Comparison of ENCODE assay signal across 27 mouse cellular contexts in genomic region chr7:138503016-138503415, GRCm38 (mm10).
DNase-seq lines count a peak whose midpoint lies in the region; ATAC-seq and TF ChIP-seq lines count a peak whose summit lies in the region.
"Had no signal": no experiment of that assay in that cellular context is flagged by ENCODE, and none has a peak within 500 bp of the region (broad histone marks: within the 10 kb centered on the region; RNA-seq: fewer than 3 reads in every experiment).

No protein-coding gene starts in this region.

- ATAC-seq in intestine, embryonic 16.5 days = peak; percentile 36; the same call in 1 of the 2 replicates
- no peak for ATAC-seq in intestine, embryonic 15.5 days
- ATAC-seq in stomach, embryonic 14.5 days (ENCODE audit: insufficient number of reproducible peaks, insufficient read depth, low FRiP score, low read depth) = peak; percentile 67; the same call in 1 of the 2 replicates
- no peak for ATAC-seq in stomach, postnatal 0 days (ENCODE audit: low FRiP score, low TSS enrichment)
- ATAC-seq in stomach, embryonic 16.5 days (ENCODE audit: insufficient read depth, low FRiP score) = peak; percentile 37; the same call in 1 of the 2 replicates
- ATAC-seq: hindbrain, embryonic 16.5 days; midbrain, embryonic 15.5 days; Patski had no signal

- no peak overlapping the region for H3K4me3 ChIP-seq in intestine, embryonic 16.5 days (ENCODE audit: low read length)
- no peak overlapping the region for H3K4me3 ChIP-seq in intestine, embryonic 15.5 days (replicated peaks)
- no peak overlapping the region for H3K4me3 ChIP-seq in stomach, embryonic 14.5 days (ENCODE audit: low read depth, low read length)
- no peak overlapping the region for H3K4me3 ChIP-seq in stomach, postnatal 0 days (ENCODE audit: low read depth, low read length)
- H3K4me3 ChIP-seq in stomach, embryonic 16.5 days (replicated peaks; ENCODE audit: low read length) = no peak overlapping the region
- H3K4me3 ChIP-seq: embryonic facial prominence, embryonic 13.5 days; erythroblast, embryonic 14.5 days; forebrain, embryonic 12.5 days; gastrocnemius, adult 2 months; heart, embryonic 10.5 days; left cerebral cortex, adult 2 months; midbrain, embryonic 15.5 days; myocyte had no signal

- H3K4me2 ChIP-seq in intestine, embryonic 16.5 days (ENCODE audit: low read depth, low read length) = no peak overlapping the region
- H3K4me2 ChIP-seq in intestine, embryonic 15.5 days (replicated peaks) = no peak overlapping the region
- no peak overlapping the region for H3K4me2 ChIP-seq in stomach, embryonic 14.5 days (replicated peaks; ENCODE audit: low read depth, low read length)
- no peak overlapping the region for H3K4me2 ChIP-seq in stomach, postnatal 0 days (replicated peaks; ENCODE audit: low read depth)
- H3K4me2 ChIP-seq in stomach, embryonic 16.5 days (ENCODE audit: low read depth, low read length) = no peak overlapping the region
- H3K4me2 ChIP-seq: embryonic facial prominence, embryonic 13.5 days; forebrain, embryonic 12.5 days; midbrain, embryonic 15.5 days had no signal

- H3K27me3 ChIP-seq in intestine, embryonic 16.5 days (replicated peaks; ENCODE audit: control insufficient read depth, insufficient read depth, low read length) = no peaks in the 10 kb centered on the region
- H3K27me3 ChIP-seq in intestine, embryonic 15.5 days (replicated peaks) = no peaks in the 10 kb centered on the region
- H3K27me3 ChIP-seq in stomach, embryonic 14.5 days (ENCODE audit: control insufficient read depth, insufficient read depth, low read length) = no peaks in the 10 kb centered on the region
- no peaks in the 10 kb centered on the region for H3K27me3 ChIP-seq in stomach, postnatal 0 days (ENCODE audit: control insufficient read depth, insufficient read depth, low read length)
- no peaks in the 10 kb centered on the region for H3K27me3 ChIP-seq in stomach, embryonic 16.5 days (ENCODE audit: control insufficient read depth, insufficient read depth, low read length)
- H3K27me3 ChIP-seq: forebrain, embryonic 12.5 days; midbrain, embryonic 15.5 days; Patski had no signal

- no peak for TF ChIP-seq CTCF in stomach, postnatal 0 days (IDR thresholded peaks at IDR 0.05; ENCODE audit: low read depth)

- no peak for TF ChIP-seq EP300 in stomach, postnatal 0 days (optimal IDR thresholded peaks at IDR 0.05)

- no peaks in the 10 kb centered on the region for H3K9me3 ChIP-seq in intestine, embryonic 16.5 days (ENCODE audit: control insufficient read depth, low read length)
- H3K9me3 ChIP-seq in intestine, embryonic 15.5 days = no peaks in the 10 kb centered on the region
- H3K9me3 ChIP-seq in stomach, embryonic 14.5 days (ENCODE audit: control insufficient read depth, low read depth, low read length) = no peaks in the 10 kb centered on the region
- H3K9me3 ChIP-seq in stomach, postnatal 0 days (ENCODE audit: control insufficient read depth, low read length) = no peaks in the 10 kb centered on the region
- H3K9me3 ChIP-seq in stomach, embryonic 16.5 days (replicated peaks; ENCODE audit: control insufficient read depth, low read length) = no peaks in the 10 kb centered on the region
- H3K9me3 ChIP-seq: embryonic facial prominence, embryonic 13.5 days; heart, embryonic 10.5 days; midbrain, embryonic 15.5 days had no signal

- no peak overlapping the region for H3K9ac ChIP-seq in intestine, embryonic 16.5 days (ENCODE audit: low read depth, low read length)
- no peak overlapping the region for H3K9ac ChIP-seq in intestine, embryonic 15.5 days
- H3K9ac ChIP-seq in stomach, embryonic 14.5 days (replicated peaks; ENCODE audit: low read depth, low read length) = no peak overlapping the region
- no peak overlapping the region for H3K9ac ChIP-seq in stomach, postnatal 0 days (ENCODE audit: low read length)
- H3K9ac ChIP-seq in stomach, embryonic 16.5 days (ENCODE audit: low read length) = no peak overlapping the region
- H3K9ac ChIP-seq: embryonic facial prominence, embryonic 13.5 days; forebrain, embryonic 12.5 days; liver, embryonic 14.5 days; midbrain, embryonic 15.5 days had no signal

- no peaks in the 10 kb centered on the region for H3K36me3 ChIP-seq in intestine, embryonic 16.5 days (ENCODE audit: control insufficient read depth, insufficient read depth, low read length)
- H3K36me3 ChIP-seq in intestine, embryonic 15.5 days = no peaks in the 10 kb centered on the region
- no peaks in the 10 kb centered on the region for H3K36me3 ChIP-seq in stomach, embryonic 14.5 days (ENCODE audit: control insufficient read depth, insufficient read depth, low read length)
- no peaks in the 10 kb centered on the region for H3K36me3 ChIP-seq in stomach, postnatal 0 days (ENCODE audit: control insufficient read depth, insufficient read depth, low read length)
- no peaks in the 10 kb centered on the region for H3K36me3 ChIP-seq in stomach, embryonic 16.5 days (ENCODE audit: control insufficient read depth, insufficient read depth, low read length)
- H3K36me3 ChIP-seq: embryonic facial prominence, embryonic 13.5 days; forebrain, embryonic 12.5 days; G1E; heart, embryonic 10.5 days; midbrain, embryonic 15.5 days had no signal

- peak; percentile 24 to 31 for DNase-seq in kidney, postnatal 4 days
- no peak for DNase-seq in kidney, adult 18-20 months
- DNase-seq in stomach, postnatal 0 days (ENCODE audit: low spot score) = no peak
- DNase-seq in ovary, adult 18-20 months (ENCODE audit: low spot score) = no peak
- DNase-seq: adrenal gland, postnatal 36 days; B cell, adult 2 months; cerebellum, adult 9-10 months; gastrocnemius, adult 2 months; heart, postnatal 4 days; kidney, postnatal 14 days; layer of hippocampus, adult 9-11 months; thymus, postnatal 14 days had no signal

- H3K4me1 ChIP-seq in intestine, embryonic 16.5 days (ENCODE audit: control insufficient read depth, insufficient read depth, low read length) = no peaks in the 10 kb centered on the region
- no peaks in the 10 kb centered on the region for H3K4me1 ChIP-seq in intestine, embryonic 15.5 days (replicated peaks)
- H3K4me1 ChIP-seq in stomach, embryonic 14.5 days (ENCODE audit: control insufficient read depth, insufficient read depth, low read length) = no peaks in the 10 kb centered on the region
- no peaks in the 10 kb centered on the region for H3K4me1 ChIP-seq in stomach, postnatal 0 days (replicated peaks; ENCODE audit: control insufficient read depth, insufficient read depth)
- no peaks in the 10 kb centered on the region for H3K4me1 ChIP-seq in stomach, embryonic 16.5 days (ENCODE audit: control insufficient read depth, insufficient read depth, low read length)
- H3K4me1 ChIP-seq: heart, embryonic 10.5 days had no signal

- WGBS in intestine, embryonic 16.5 days = 62% methylated on average over 3 of the region's 3 CpGs
- WGBS in intestine, embryonic 15.5 days = 53% methylated on average over 3 of the region's 3 CpGs
- 47% methylated on average over 3 of the region's 3 CpGs for WGBS in stomach, embryonic 14.5 days
- 51% methylated on average over 3 of the region's 3 CpGs for whole genome bisulfite sequencing in stomach, postnatal 0 days
- 55% methylated on average over 3 of the region's 3 CpGs for WGBS in stomach, embryonic 16.5 days

- H3K27ac ChIP-seq in intestine, embryonic 16.5 days (ENCODE audit: low read length) = no peak overlapping the region
- H3K27ac ChIP-seq in intestine, embryonic 15.5 days = no peak overlapping the region
- 0 out of 2 replicates have a peak overlapping the region, but pooled peaks have one; percentile 27 for H3K27ac ChIP-seq in stomach, embryonic 14.5 days (ENCODE audit: low read length)
- H3K27ac ChIP-seq in stomach, postnatal 0 days (replicated peaks) = no peak overlapping the region
- H3K27ac ChIP-seq in stomach, embryonic 16.5 days (ENCODE audit: low read length) = no peak overlapping the region
- H3K27ac ChIP-seq: embryonic facial prominence, embryonic 13.5 days; forebrain, embryonic 12.5 days; gastrocnemius, adult 2 months; heart, embryonic 10.5 days; left cerebral cortex, adult 2 months; liver, embryonic 14.5 days; midbrain, embryonic 15.5 days had no signal

Comparison
In these comparisons a context has a peak if more than half of its experiments do, and no peak if none do; other contexts are left out.
1. ATAC-seq: peak in intestine, embryonic 16.5 days (single experiment), stomach, embryonic 14.5 days (single experiment) and stomach, embryonic 16.5 days (single experiment); none in intestine, embryonic 15.5 days (single experiment) and stomach, postnatal 0 days (single experiment).
2. DNase-seq: peak in kidney, postnatal 4 days (2 of 2); none in kidney, adult 18-20 months (single experiment), stomach, postnatal 0 days (single experiment) and ovary, adult 18-20 months (single experiment).